Mouse (Mus musculus): ENCODE results near the gene Ptprd. TPM values are rescaled to one million over a fixed set of nuclear protein-coding genes. Genes with fewer than 3 reads are reported as not detected.

The Ptprd gene
- total RNA-seq, 1 experiment = 1.3 TPM

DNA sequence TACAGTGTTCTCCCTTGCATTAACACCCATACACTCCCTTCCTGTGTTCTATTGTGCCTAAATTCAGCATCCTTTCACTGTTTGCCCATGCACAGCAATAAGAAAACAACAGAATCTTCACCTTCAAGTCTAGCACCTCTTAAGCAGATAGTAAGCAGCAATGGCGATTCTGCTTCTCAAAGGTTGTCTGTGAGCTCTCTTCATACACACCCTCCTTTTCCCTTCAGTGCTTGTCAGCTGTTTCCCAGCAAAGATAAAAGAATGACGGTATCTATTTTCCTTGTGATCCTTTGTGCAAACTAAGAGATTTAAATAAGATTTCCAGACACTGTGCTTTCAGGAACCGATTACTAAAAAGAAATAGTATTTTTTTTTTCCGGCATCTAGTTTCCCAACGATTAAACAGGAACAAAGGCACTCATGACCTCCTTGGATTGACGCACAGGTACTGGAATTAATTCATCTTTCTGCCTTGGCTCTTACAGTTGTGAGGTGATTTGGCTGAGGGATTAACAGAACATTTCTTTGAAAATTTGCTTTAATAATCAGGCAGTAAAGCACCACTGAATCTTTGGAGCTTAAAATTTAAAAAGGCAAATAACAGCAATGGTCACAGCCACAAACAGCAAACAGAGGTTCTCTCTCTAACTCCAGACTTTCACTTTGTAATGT, 1161.1 kb downstream of the Ptprd start:
- in situ Hi-C loops (cut with MboI; ENCODE audit: low sequenced_read_pairs in 2 of 2, unreplicated experiment in 2 of 2) = no loop called here
- no peaks in the 10 kb centered on the region for H3K4me1 ChIP-seq (ENCODE audit: control insufficient read depth in 2 of 2, insufficient read depth in 2 of 2, low read length in 2 of 2, poor library complexity in 1 of 2)
- no peak overlapping the region for H3K4me3 ChIP-seq (ENCODE audit: insufficient read depth in 1 of 2, low read depth in 1 of 2, low read length in 2 of 2, poor library complexity in 1 of 2, severe bottlenecking in 1 of 2)
- H3K27ac ChIP-seq (ENCODE audit: insufficient read depth, low read depth, low read length, poor library complexity, severe bottlenecking) = no peak overlapping the region
- TF ChIP-seq ZC3H11A (IDR thresholded peaks at IDR 0.05; ENCODE audit: borderline replicate concordance, low read depth, low read length) (no peak), CHD2 (IDR thresholded peaks at IDR 0.05; ENCODE audit: low read depth, low read length) (no peak), MAFK (IDR thresholded peaks at IDR 0.05; ENCODE audit: insufficient read depth, low read depth, low read length) (no peak), ZNF384 (IDR thresholded peaks at IDR 0.05; ENCODE audit: low read depth, low read length) (no peak), HCFC1 (IDR thresholded peaks at IDR 0.05; ENCODE audit: borderline replicate concordance, insufficient read depth, low read length) (no peak)
- DNase-seq (ENCODE audit: low read depth, low spot score) = no peak
- H3K9ac ChIP-seq (ENCODE audit: insufficient read depth, low read depth, low read length, poor library complexity, severe bottlenecking) = no peak overlapping the region
- H3K36me3 ChIP-seq (ENCODE audit: control insufficient read depth, insufficient read depth, low read length, poor library complexity, severe bottlenecking) = no peaks in the 10 kb centered on the region
- H3K9me3 ChIP-seq (ENCODE audit: control insufficient read depth, insufficient read depth, low read depth, low read length) = no peaks in the 10 kb centered on the region

DNA sequence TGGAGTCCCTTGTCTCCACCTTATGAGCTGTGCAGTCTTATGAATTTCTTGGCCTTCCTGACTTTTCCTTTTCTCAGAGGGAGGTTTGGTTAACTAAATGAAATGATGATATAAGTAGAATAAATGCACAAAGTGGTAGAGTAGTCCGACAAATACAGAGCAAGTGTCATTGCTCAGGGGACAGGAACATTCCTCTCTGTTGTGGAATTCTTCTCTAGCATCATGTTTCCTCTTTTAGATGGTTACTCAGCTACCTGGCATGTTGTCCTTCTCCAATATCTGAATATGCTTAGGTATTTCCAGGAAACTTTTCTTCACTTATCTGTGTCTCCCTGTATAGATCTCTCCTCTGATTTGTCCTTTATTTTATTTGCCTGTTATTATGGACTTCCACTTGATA, 1207.3 kb downstream of the Ptprd start:
- H3K9ac ChIP-seq (ENCODE audit: insufficient read depth, low read depth, low read length, poor library complexity, severe bottlenecking) = no peak overlapping the region
- H3K36me3 ChIP-seq (ENCODE audit: control insufficient read depth, insufficient read depth, low read length, poor library complexity, severe bottlenecking) = no peaks in the 10 kb centered on the region
- H3K9me3 ChIP-seq (ENCODE audit: control insufficient read depth, insufficient read depth, low read depth, low read length) = no peaks in the 10 kb centered on the region
- in situ Hi-C loops (cut with MboI; ENCODE audit: low sequenced_read_pairs in 2 of 2, unreplicated experiment in 2 of 2) = loop anchor here in 1 of 2 experiments (5.0 kb wide), 1 partner anchor 273 kb away; no protein-coding TSS in a partner anchor
- no peak overlapping the region for H3K27ac ChIP-seq (ENCODE audit: insufficient read depth, low read depth, low read length, poor library complexity, severe bottlenecking)
- H3K4me1 ChIP-seq (ENCODE audit: control insufficient read depth in 2 of 2, insufficient read depth in 2 of 2, low read length in 2 of 2, poor library complexity in 1 of 2) = no peaks in the 10 kb centered on the region
- no peak for DNase-seq (ENCODE audit: low read depth, low spot score)
- TF ChIP-seq MAFK (IDR thresholded peaks at IDR 0.05; ENCODE audit: insufficient read depth, low read depth, low read length) = no peak
- no peak for TF ChIP-seq ZC3H11A (IDR thresholded peaks at IDR 0.05; ENCODE audit: borderline replicate concordance, low read depth, low read length)
- no peak for TF ChIP-seq ZNF384 (IDR thresholded peaks at IDR 0.05; ENCODE audit: low read depth, low read length)
- no peak for TF ChIP-seq HCFC1 (IDR thresholded peaks at IDR 0.05; ENCODE audit: borderline replicate concordance, insufficient read depth, low read length)
- no peak for TF ChIP-seq CHD2 (IDR thresholded peaks at IDR 0.05; ENCODE audit: low read depth, low read length)
- no peak overlapping the region for H3K4me3 ChIP-seq (ENCODE audit: insufficient read depth in 1 of 2, low read depth in 1 of 2, low read length in 2 of 2, poor library complexity in 1 of 2, severe bottlenecking in 1 of 2)

DNA sequence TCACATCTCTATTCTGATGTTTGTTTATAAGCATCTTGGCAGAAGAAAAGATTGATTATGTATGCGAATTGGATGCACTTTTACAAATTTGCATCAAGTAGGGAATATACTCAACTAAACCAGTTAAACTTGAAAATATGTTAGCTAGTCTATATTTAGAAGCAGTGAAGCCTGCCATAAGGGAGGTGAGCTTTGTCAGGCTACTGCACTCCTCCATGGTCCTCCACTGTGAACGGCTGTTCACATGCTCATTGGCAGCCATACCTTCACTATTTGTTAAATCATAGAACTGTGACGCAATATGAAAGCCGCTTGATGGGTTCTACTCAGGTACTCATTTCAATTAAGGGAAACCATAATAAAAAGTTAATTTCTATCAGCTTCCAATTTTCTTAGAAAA, 1215.6 kb downstream of the Ptprd start:
- TF ChIP-seq ZNF384 (IDR thresholded peaks at IDR 0.05; ENCODE audit: low read depth, low read length) (no peak), ZC3H11A (IDR thresholded peaks at IDR 0.05; ENCODE audit: borderline replicate concordance, low read depth, low read length) (no peak), MAFK (IDR thresholded peaks at IDR 0.05; ENCODE audit: insufficient read depth, low read depth, low read length) (no peak), CHD2 (IDR thresholded peaks at IDR 0.05; ENCODE audit: low read depth, low read length) (no peak), HCFC1 (IDR thresholded peaks at IDR 0.05; ENCODE audit: borderline replicate concordance, insufficient read depth, low read length) (no peak)
- Histone ChIP-seq H3K36me3 (ENCODE audit: control insufficient read depth, insufficient read depth, low read length, poor library complexity, severe bottlenecking) (no peaks in the 10 kb centered on the region), H3K9me3 (ENCODE audit: control insufficient read depth, insufficient read depth, low read depth, low read length) (no peaks in the 10 kb centered on the region), H3K9ac (ENCODE audit: insufficient read depth, low read depth, low read length, poor library complexity, severe bottlenecking) (no peak overlapping the region), H3K4me1 (ENCODE audit: control insufficient read depth in 2 of 2, insufficient read depth in 2 of 2, low read length in 2 of 2, poor library complexity in 1 of 2) (no peaks in the 10 kb centered on the region), H3K27ac (ENCODE audit: insufficient read depth, low read depth, low read length, poor library complexity, severe bottlenecking) (no peak overlapping the region), H3K4me3 (ENCODE audit: insufficient read depth in 1 of 2, low read depth in 1 of 2, low read length in 2 of 2, poor library complexity in 1 of 2, severe bottlenecking in 1 of 2) (no peak overlapping the region)
- in situ Hi-C loops (cut with MboI; ENCODE audit: low sequenced_read_pairs in 2 of 2, unreplicated experiment in 2 of 2) = no loop called here
- DNase-seq (ENCODE audit: low read depth, low spot score) = no peak

DNA sequence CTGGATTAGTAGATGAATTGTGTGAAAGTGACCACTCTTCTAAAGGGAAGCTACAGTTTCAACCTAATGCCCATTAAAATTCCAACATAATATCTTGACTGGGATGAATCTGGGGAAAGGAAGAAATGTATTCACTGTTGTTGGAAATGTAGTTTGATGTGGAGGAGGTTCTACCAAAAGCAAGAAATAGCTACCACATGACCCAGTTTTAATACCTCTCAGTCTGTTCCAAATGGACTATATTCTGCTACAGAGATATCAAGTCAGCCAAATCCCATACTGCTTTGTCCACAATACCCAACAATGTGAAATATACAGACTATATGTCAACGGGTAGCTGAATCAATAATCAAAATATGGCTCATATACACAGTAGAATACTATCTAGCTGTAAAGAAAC, 1221.8 kb downstream of the Ptprd start:
- Histone ChIP-seq H3K27ac (ENCODE audit: insufficient read depth, low read depth, low read length, poor library complexity, severe bottlenecking) (no peak overlapping the region), H3K9me3 (ENCODE audit: control insufficient read depth, insufficient read depth, low read depth, low read length) (no peaks in the 10 kb centered on the region)

More for the DNA sequence above, 1221.8 kb downstream of the Ptprd start:
- in situ Hi-C loops (cut with MboI; ENCODE audit: low sequenced_read_pairs in 2 of 2, unreplicated experiment in 2 of 2) = no loop called here
- Histone ChIP-seq H3K4me3 (ENCODE audit: insufficient read depth in 1 of 2, low read depth in 1 of 2, low read length in 2 of 2, poor library complexity in 1 of 2, severe bottlenecking in 1 of 2) (no peak overlapping the region), H3K4me1 (ENCODE audit: control insufficient read depth in 2 of 2, insufficient read depth in 2 of 2, low read length in 2 of 2, poor library complexity in 1 of 2) (no peaks in the 10 kb centered on the region), H3K9ac (ENCODE audit: insufficient read depth, low read depth, low read length, poor library complexity, severe bottlenecking) (no peak overlapping the region), H3K36me3 (ENCODE audit: control insufficient read depth, insufficient read depth, low read length, poor library complexity, severe bottlenecking) (no peaks in the 10 kb centered on the region)
- no peak for DNase-seq (ENCODE audit: low read depth, low spot score)
- TF ChIP-seq ZNF384 (IDR thresholded peaks at IDR 0.05; ENCODE audit: low read depth, low read length) (no peak), MAFK (IDR thresholded peaks at IDR 0.05; ENCODE audit: insufficient read depth, low read depth, low read length) (no peak), CHD2 (IDR thresholded peaks at IDR 0.05; ENCODE audit: low read depth, low read length) (no peak), HCFC1 (IDR thresholded peaks at IDR 0.05; ENCODE audit: borderline replicate concordance, insufficient read depth, low read length) (no peak), ZC3H11A (IDR thresholded peaks at IDR 0.05; ENCODE audit: borderline replicate concordance, low read depth, low read length) (no peak)
